Mouse (Mus musculus): ENCODE data around the gene Gja4.

The Gja4 gene

GRCm38 (mm10) chr4:127324759-127325158, 10.9 kb upstream of the Gja4 start:
- no peak for DNase-seq (ENCODE audit: extremely low read depth, low read depth, low spot score)

GRCm38 (mm10) chr4:127324296-127324695, 10.5 kb upstream of the Gja4 start:
- no peak for DNase-seq (ENCODE audit: extremely low read depth, low read depth, low spot score)

- no peak for DNase-seq (ENCODE audit: extremely low read depth, low read depth, low spot score)
These were observed 9.8 kb upstream of the Gja4 start for GRCm38 (mm10) chr4:127323651-127324050.

GRCm38 (mm10) chr4:127319613-127320012, 5.8 kb upstream of the Gja4 start:
- DNase-seq (ENCODE audit: extremely low read depth, low read depth, low spot score) = no peak

- no peak for DNase-seq (ENCODE audit: extremely low read depth, low read depth, low spot score)
These were observed 3.3 kb upstream of the Gja4 start for GRCm38 (mm10) chr4:127317143-127317542.

GRCm38 (mm10) chr4:127315753-127316152, 1.9 kb upstream of the Gja4 start:
- DNase-seq (ENCODE audit: extremely low read depth, low read depth, low spot score) = no peak

- no peak for DNase-seq (ENCODE audit: extremely low read depth, low read depth, low spot score)
These were observed 746 bp upstream of the Gja4 start for GRCm38 (mm10) chr4:127314585-127314984.

GRCm38 (mm10) chr4:127312349-127312748, 1.5 kb downstream of the Gja4 start:
- DNase-seq (ENCODE audit: extremely low read depth, low read depth, low spot score) = no peak

- DNase-seq (ENCODE audit: extremely low read depth, low read depth, low spot score) = no peak
These were observed 2.3 kb downstream of the Gja4 start for GRCm38 (mm10) chr4:127311561-127311960.

- DNase-seq (ENCODE audit: extremely low read depth, low read depth, low spot score) = no peak
These were observed 6.9 kb downstream of the Gja4 start for GRCm38 (mm10) chr4:127306915-127307314.

GRCm38 (mm10) chr4:127303796-127304195, 10.0 kb downstream of the Gja4 start:
- DNase-seq (ENCODE audit: extremely low read depth, low read depth, low spot score) = no peak

- no peak for DNase-seq (ENCODE audit: extremely low read depth, low read depth, low spot score)
These were observed 13.3 kb downstream of the Gja4 start for GRCm38 (mm10) chr4:127300503-127300902.

GRCm38 (mm10) chr4:127292631-127293030, 21.2 kb downstream of the Gja4 start:
- no peak for DNase-seq (ENCODE audit: extremely low read depth, low read depth, low spot score)

- DNase-seq (ENCODE audit: extremely low read depth, low read depth, low spot score) = no peak
These were observed 24.7 kb downstream of the Gja4 start for GRCm38 (mm10) chr4:127289039-127289548.

- DNase-seq (ENCODE audit: extremely low read depth, low read depth, low spot score) = no peak
These were observed 26.9 kb downstream of the Gja4 start for GRCm38 (mm10) chr4:127286907-127287306.

- DNase-seq (ENCODE audit: extremely low read depth, low read depth, low spot score) = no peak
These were observed 34.6 kb downstream of the Gja4 start for GRCm38 (mm10) chr4:127279241-127279640.

GRCm38 (mm10) chr4:127278451-127279001, 35.3 kb downstream of the Gja4 start:
- DNase-seq (ENCODE audit: extremely low read depth, low read depth, low spot score) = no peak

- DNase-seq (ENCODE audit: extremely low read depth, low read depth, low spot score) = no peak
These were observed 49.7 kb downstream of the Gja4 start for GRCm38 (mm10) chr4:127264183-127264554.

GRCm38 (mm10) chr4:127263438-127264182, 50.2 kb downstream of the Gja4 start:
- no peak for DNase-seq (ENCODE audit: extremely low read depth, low read depth, low spot score)

GRCm38 (mm10) chr4:127261601-127262000, 52.2 kb downstream of the Gja4 start:
- no peak for DNase-seq (ENCODE audit: extremely low read depth, low read depth, low spot score)

All from fat pad, adult 2 months (tissue).